Mouse (Mus musculus) induced T-regulatory cell, adult 2 months (primary cell): ENCODE results near the gene Zfp426.
A peak's percentile ranks its signal among the peaks of the same experiment; 100 is the strongest.

ENCODE experiments used
- DNase-seq: peaks from one replicate; pipeline ENCODE4 v3.0.0-alpha.2; 2012; ENCODE audit warnings: low read depth

The Zfp426 gene

GRCm38 (mm10) chr9:20492527-20493233 is at the start of gene Zfp426:
Gene Zfp426 (minus strand): TSS chr9:20492746.
- DNase-seq, result peak; percentile 96

GRCm38 (mm10) chr9:20536598-20536997 is 44.1 kb upstream of the Zfp426 start:
- DNase-seq, result no peak

GRCm38 (mm10) chr9:20534326-20534926 is 41.9 kb upstream of the Zfp426 start:
- DNase-seq, result no peak

GRCm38 (mm10) chr9:20521306-20521957 is 28.9 kb upstream of the Zfp426 start, which contains the start of gene Zfp266:
Gene Zfp266 (minus strand): TSS chr9:20521417.
- peak; percentile 96 for DNase-seq

GRCm38 (mm10) chr9:20520531-20521210 is 28.1 kb upstream of the Zfp426 start:
- DNase-seq, result no peak

- DNase-seq, result peak; percentile 19
Measured at GRCm38 (mm10) chr9:20519949-20520348, 27.4 kb upstream of the Zfp426 start.

GRCm38 (mm10) chr9:20518708-20519107 is 26.2 kb upstream of the Zfp426 start:
- no peak for DNase-seq

GRCm38 (mm10) chr9:20517727-20518126 is 25.2 kb upstream of the Zfp426 start:
- no peak for DNase-seq

- no peak for DNase-seq
Measured at GRCm38 (mm10) chr9:20514016-20514415, 21.5 kb upstream of the Zfp426 start.

GRCm38 (mm10) chr9:20512714-20513113 is 20.2 kb upstream of the Zfp426 start:
- no peak for DNase-seq

- no peak for DNase-seq
Measured at GRCm38 (mm10) chr9:20511645-20512044, 19.1 kb upstream of the Zfp426 start.

- no peak for DNase-seq
Measured at GRCm38 (mm10) chr9:20510346-20510745, 17.8 kb upstream of the Zfp426 start.

GRCm38 (mm10) chr9:20509676-20510075 is 17.1 kb upstream of the Zfp426 start:
- DNase-seq, result no peak

- no peak for DNase-seq
Measured at GRCm38 (mm10) chr9:20504801-20505200, 12.3 kb upstream of the Zfp426 start.

- DNase-seq, result peak; percentile 66
Measured at GRCm38 (mm10) chr9:20493281-20493680, 735 bp upstream of the Zfp426 start.

GRCm38 (mm10) chr9:20491858-20492526 is 554 bp downstream of the Zfp426 start:
- no peak for DNase-seq

- DNase-seq, result no peak
Measured at GRCm38 (mm10) chr9:20489536-20489935, 3.0 kb downstream of the Zfp426 start.

GRCm38 (mm10) chr9:20479396-20479795 is 13.2 kb downstream of the Zfp426 start:
- no peak for DNase-seq

- DNase-seq, result no peak
Measured at GRCm38 (mm10) chr9:20476632-20477031, 15.9 kb downstream of the Zfp426 start.

- DNase-seq, result peak; percentile 89
Measured at GRCm38 (mm10) chr9:20466761-20467442, 25.6 kb downstream of the Zfp426 start.
